Comparison of ENCODE assay signal across 8 mouse cellular contexts in the genomic region with DNA sequence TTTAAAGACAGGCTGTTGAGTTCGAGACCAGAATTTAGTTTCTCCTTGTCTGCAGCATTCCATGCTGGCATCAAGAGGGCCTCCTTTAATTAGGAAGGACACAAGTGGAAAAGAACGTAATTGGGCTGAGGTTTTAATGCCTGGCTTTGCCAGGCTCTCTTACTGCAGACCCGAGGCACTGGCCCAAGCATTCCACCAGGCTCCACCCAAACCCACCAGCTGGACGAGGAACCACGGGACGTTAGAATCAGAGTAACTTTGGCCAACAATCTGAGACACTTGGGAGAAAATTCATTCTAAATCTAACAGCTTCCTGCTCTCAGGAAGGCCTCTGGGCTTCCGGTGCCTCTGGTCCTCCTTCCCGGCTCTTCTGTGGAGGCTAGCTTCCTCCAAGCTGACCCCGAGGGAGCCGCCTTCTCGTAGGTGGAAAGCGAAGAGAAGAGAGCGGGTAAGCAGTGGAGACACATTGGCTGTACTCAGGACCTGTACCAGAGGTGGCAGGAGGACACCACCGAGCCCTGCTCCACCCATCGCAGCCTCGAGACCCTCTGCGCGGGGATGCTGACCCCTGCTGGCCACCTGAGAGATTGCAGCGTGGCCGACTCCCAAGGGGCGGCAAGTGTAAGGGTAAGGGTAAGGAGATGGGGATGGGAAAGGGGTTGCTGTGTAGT.
DNase-seq lines count a peak whose midpoint lies in the region; ATAC-seq lines count a peak whose summit lies in the region.

No protein-coding gene starts in this region.

- peak; percentile 93 for ATAC-seq in hindbrain, embryonic 13.5 days (ENCODE audit: low FRiP score)

- no peaks in the 10 kb centered on the region for H3K27me3 ChIP-seq in hindbrain, embryonic 13.5 days

- WGBS in hindbrain, embryonic 13.5 days = 18% methylated on average over 21 of the region's 21 CpGs

- no peak overlapping the region for H3K27ac ChIP-seq in hindbrain, embryonic 13.5 days

- peaks cover 4% of the 10 kb centered on the region; the same call in 1 of the 2 replicates for H3K4me1 ChIP-seq in hindbrain, embryonic 13.5 days (replicated peaks)

- no peaks in the 10 kb centered on the region for H3K9me3 ChIP-seq in hindbrain, embryonic 13.5 days

- DNase-seq in Muller cell, postnatal 12 days (ENCODE audit: inconsistent ontology term) = peak; percentile 93
- DNase-seq in cerebellum, adult 9-11 months = peak; percentile 74
- peak; percentile 67 to 85 for DNase-seq in frontal cortex, postnatal 14 days (ENCODE audit: low spot score in 2 of 2)
- DNase-seq in layer of hippocampus, postnatal 36 days = peak; percentile 84 to 87
- DNase-seq in lung, postnatal 25 days (ENCODE audit: low spot score) = peak; percentile 86
- DNase-seq in retina, adult 2 months (ENCODE audit: low read depth, low spot score) = peak; percentile 52
- peak; percentile 81 to 85 for DNase-seq in thymus, postnatal 36 days

- peak overlapping the region; percentile 66 for H3K4me2 ChIP-seq in hindbrain, embryonic 13.5 days

- no peaks in the 10 kb centered on the region for H3K36me3 ChIP-seq in hindbrain, embryonic 13.5 days

- H3K4me3 ChIP-seq in hindbrain, embryonic 13.5 days = peak overlapping the region; percentile 37

- H3K9ac ChIP-seq in hindbrain, embryonic 13.5 days = peak overlapping the region; percentile 67
